In the genomic region with DNA sequence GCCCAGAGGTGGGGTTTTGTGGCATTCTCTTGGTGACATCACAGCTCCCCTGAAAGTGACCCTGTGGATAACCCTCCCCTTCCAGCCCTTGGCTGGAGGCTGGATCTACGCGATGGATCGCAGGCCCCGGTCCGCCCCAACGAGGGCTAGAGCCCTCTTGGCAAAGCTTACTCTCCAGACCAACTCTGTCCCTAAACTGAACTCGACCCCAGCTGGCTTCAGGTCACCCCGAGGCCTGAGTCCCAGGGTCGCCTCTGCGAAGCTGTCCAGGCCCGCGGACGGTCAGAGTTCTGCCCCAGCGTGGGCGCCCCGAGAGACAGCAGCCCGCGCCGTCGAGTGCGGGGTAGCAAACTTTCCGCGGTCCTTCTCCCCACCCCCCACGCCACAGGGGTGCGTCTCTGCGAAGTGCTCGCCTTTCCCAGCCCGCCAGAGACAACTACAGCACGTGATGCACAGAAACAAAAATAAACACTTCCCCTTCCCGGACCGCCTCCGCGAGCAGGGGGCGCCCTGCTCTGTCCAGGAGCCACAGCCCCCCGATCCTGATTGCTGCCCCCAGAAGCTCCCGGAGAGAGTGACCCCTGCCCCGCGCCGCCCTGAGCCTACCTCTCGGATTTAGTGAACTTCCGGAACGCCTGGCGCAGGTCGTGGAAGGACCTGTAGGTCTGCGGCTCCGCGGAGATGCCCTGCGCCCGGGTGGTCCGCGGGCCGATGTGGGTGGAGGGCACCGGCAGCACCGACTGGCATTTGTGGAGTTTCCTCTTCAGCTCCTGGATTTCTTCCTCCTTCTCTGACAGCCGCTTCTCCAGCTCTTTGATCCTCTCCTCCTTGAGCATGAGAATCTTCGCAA, we compare ENCODE assay signal across 9 mouse cellular contexts. TPM values are rescaled to one million over a fixed set of nuclear protein-coding genes. Genes with fewer than 3 reads are reported as not detected.
DNase-seq lines count a peak whose midpoint lies in the region; ATAC-seq and TF ChIP-seq lines count a peak whose summit lies in the region.
"Had no signal": no experiment of that assay in that cellular context is flagged by ENCODE, and none has a peak within 500 bp of the region (broad histone marks: within the 10 kb centered on the region; RNA-seq: fewer than 3 reads in every experiment).

No protein-coding gene starts in this region.

- peak overlapping the region; percentile 39; the same call in 1 of the 2 replicates for H3K9ac ChIP-seq in forebrain, postnatal 0 days
- H3K9ac ChIP-seq in limb, embryonic 13.5 days, result peak overlapping the region; percentile 65

- H3K36me3 ChIP-seq in forebrain, postnatal 0 days (ENCODE audit: insufficient read depth), result no peaks in the 10 kb centered on the region
- H3K36me3 ChIP-seq in hindbrain, embryonic 10.5 days, result no peaks in the 10 kb centered on the region
- no peaks in the 10 kb centered on the region for H3K36me3 ChIP-seq in limb, embryonic 13.5 days
- no peaks in the 10 kb centered on the region for H3K36me3 ChIP-seq in midbrain, embryonic 10.5 days

- peak; percentile 30 for ATAC-seq in forebrain, postnatal 0 days
- 0 out of 2 replicates have a peak, but pooled peaks have one; percentile 26 for ATAC-seq in limb, embryonic 13.5 days (ENCODE audit: low FRiP score, low read depth)

- peak; percentile 11; the same call in 1 of the 2 replicates for TF ChIP-seq CTCF in forebrain, postnatal 0 days (IDR thresholded peaks at IDR 0.05; ENCODE audit: low read depth)

- peak overlapping the region; percentile 42 for H3K4me3 ChIP-seq in forebrain, postnatal 0 days (ENCODE audit: low read depth, low read length)
- H3K4me3 ChIP-seq in hindbrain, embryonic 10.5 days, result peak overlapping the region; percentile 60
- peak overlapping the region; percentile 57 for H3K4me3 ChIP-seq in limb, embryonic 13.5 days
- H3K4me3 ChIP-seq in midbrain, embryonic 10.5 days, result peak overlapping the region; percentile 71

- peak; percentile 24 to 28 for DNase-seq in cerebellum, postnatal 25 days
- no peak for DNase-seq in cerebellum, adult 9-10 months
- peak; percentile 14 for DNase-seq in adrenal gland, adult 8-10 months
- no peak for DNase-seq in forebrain, postnatal 0 days
- peak; percentile 70 for DNase-seq in hindbrain, embryonic 10.5 days (ENCODE audit: low spot score)
- peak; percentile 69 for DNase-seq in midbrain, embryonic 10.5 days (ENCODE audit: low spot score)
- DNase-seq in urinary bladder, postnatal 14 days (ENCODE audit: low spot score), result peak; percentile 17

- peaks cover 9% of the 10 kb centered on the region for H3K4me1 ChIP-seq in forebrain, postnatal 0 days (ENCODE audit: insufficient read depth)
- H3K4me1 ChIP-seq in hindbrain, embryonic 10.5 days (replicated peaks), result peaks cover 33% of the 10 kb centered on the region
- peaks cover 25% of the 10 kb centered on the region for H3K4me1 ChIP-seq in limb, embryonic 13.5 days
- H3K4me1 ChIP-seq in midbrain, embryonic 10.5 days, result peaks cover 39% of the 10 kb centered on the region

- H3K9me3 ChIP-seq in forebrain, postnatal 0 days (ENCODE audit: low read length), result no peaks in the 10 kb centered on the region
- H3K9me3 ChIP-seq in hindbrain, embryonic 10.5 days, result no peaks in the 10 kb centered on the region
- no peaks in the 10 kb centered on the region for H3K9me3 ChIP-seq in limb, embryonic 13.5 days
- H3K9me3 ChIP-seq in midbrain, embryonic 10.5 days (replicated peaks), result no peaks in the 10 kb centered on the region

- peak overlapping the region; percentile 88 for H3K4me2 ChIP-seq in forebrain, postnatal 0 days (ENCODE audit: low read depth)
- peak overlapping the region; percentile 96 for H3K4me2 ChIP-seq in limb, embryonic 13.5 days (replicated peaks)

- peaks cover 40% of the 10 kb centered on the region for H3K27me3 ChIP-seq in forebrain, postnatal 0 days (ENCODE audit: insufficient read depth, low read length)
- peaks cover 42% of the 10 kb centered on the region for H3K27me3 ChIP-seq in hindbrain, embryonic 10.5 days (ENCODE audit: insufficient read depth, poor library complexity, severe bottlenecking)
- peaks cover 72% of the 10 kb centered on the region for H3K27me3 ChIP-seq in limb, embryonic 13.5 days
- H3K27me3 ChIP-seq in midbrain, embryonic 10.5 days (ENCODE audit: low read depth, poor library complexity, severe bottlenecking), result peaks cover 56% of the 10 kb centered on the region
- H3K27me3 ChIP-seq: CH12.LX had no signal

- under 1% methylated on average over 56 of the region's 56 CpGs for WGBS in forebrain, postnatal 0 days
- under 1% methylated on average over 56 of the region's 56 CpGs for WGBS in hindbrain, embryonic 10.5 days
- WGBS in limb, embryonic 13.5 days, result under 1% methylated on average over 56 of the region's 56 CpGs
- WGBS in midbrain, embryonic 10.5 days, result under 1% methylated on average over 56 of the region's 56 CpGs

- no peak overlapping the region for H3K27ac ChIP-seq in forebrain, postnatal 0 days (ENCODE audit: low read depth, low read length)
- peak overlapping the region; percentile 85 for H3K27ac ChIP-seq in hindbrain, embryonic 10.5 days
- no peak overlapping the region for H3K27ac ChIP-seq in limb, embryonic 13.5 days
- H3K27ac ChIP-seq in midbrain, embryonic 10.5 days (replicated peaks), result peak overlapping the region; percentile 76

RNA-seq across cellular contexts. Expression of gene Prkg1, which starts 0.7 kb away (rescaled TPM):
- 10 to 100 TPM in 3 of 4 experiments, 1 to 10 TPM in 1; 8.4 to 12.1 (median 11.5) TPM for total RNA-seq in adrenal gland, adult 8-10 months (2022)
- total RNA-seq in forebrain, postnatal 0 days (2014; rRNA removed), result 9.9 and 10.6 TPM in 2 replicates
- polyA plus RNA-seq in forebrain, postnatal 0 days (2015; fragmentation: Nextera tagmentation; extraction: Ambion mirVana), result 1.8 and 3.2 TPM in 2 replicates
- 4.1 and 5.4 TPM in 2 replicates for polyA plus RNA-seq in hindbrain, embryonic 10.5 days (2016; fragmentation: Nextera tagmentation; extraction: Ambion mirVana)
- 7.7 and 8.4 TPM in 2 replicates for polyA plus RNA-seq in limb, embryonic 13.5 days (2015; fragmentation: Nextera tagmentation; extraction: Ambion mirVana)
- 3.2 and 5.4 TPM in 2 replicates for polyA plus RNA-seq in midbrain, embryonic 10.5 days (2016; fragmentation: Nextera tagmentation; extraction: Ambion mirVana)
- total RNA-seq: CH12.LX had no signal

Comparison
In these comparisons a context has a peak if more than half of its experiments do, and no peak if none do; other contexts are left out.
1. DNase-seq: peak in cerebellum, postnatal 25 days (2 of 2), adrenal gland, adult 8-10 months (single experiment), hindbrain, embryonic 10.5 days (single experiment), midbrain, embryonic 10.5 days (single experiment) and urinary bladder, postnatal 14 days (single experiment); none in cerebellum, adult 9-10 months (single experiment) and forebrain, postnatal 0 days (single experiment).
2. H3K27ac ChIP-seq: peak in hindbrain, embryonic 10.5 days (single experiment) and midbrain, embryonic 10.5 days (single experiment); none in forebrain, postnatal 0 days (single experiment) and limb, embryonic 13.5 days (single experiment).
3. Peak in every context shown above with its lines, with median percentiles within 50 percentile points of each other: H3K4me3 ChIP-seq.